Mouse (Mus musculus) liver, embryonic 15.5 days (tissue): ENCODE data around the gene Rbl2. TPM values are rescaled to one million over a fixed set of nuclear protein-coding genes. Genes with fewer than 3 reads are reported as not detected.

Experiments
- ATAC-seq: fragments of 200-750 bp; cut with Nextera tagmentation; 2 replicates; pipeline ENCODE4 v1.8.0; 2017; ENCODE audit warnings: moderate number of reproducible peaks, mild to moderate bottlenecking, moderate library complexity; ENCODE audit not compliant: insufficient read depth
- H3K27ac ChIP-seq: fragments of 300-500 bp; sonication (generic); replicated peaks from 2 replicates; pipeline ENCODE4 v1.5.1; 2015; ENCODE audit warnings: mild to moderate bottlenecking, inconsistent platforms
- H3K27me3 ChIP-seq: fragments of 300-500 bp; sonication (generic); 2 replicates; pipeline ENCODE4 v1.6.1; 2015; ENCODE audit warnings: mild to moderate bottlenecking, inconsistent platforms
- H3K36me3 ChIP-seq: fragments of 300-500 bp; sonication (generic); replicated peaks from 2 replicates; pipeline ENCODE4 v1.6.1; 2015; ENCODE audit warnings: moderate library complexity, mild to moderate bottlenecking, inconsistent platforms
- H3K4me1 ChIP-seq: fragments of 300-500 bp; sonication (generic); replicated peaks from 2 replicates; pipeline ENCODE4 v1.6.1; 2015; ENCODE audit warnings: inconsistent platforms
- H3K4me2 ChIP-seq: fragments of 300-500 bp; sonication (generic); 2 replicates; pipeline ENCODE4 v1.6.1; 2015; ENCODE audit warnings: moderate library complexity, mild to moderate bottlenecking, inconsistent platforms
- H3K4me3 ChIP-seq: fragments of 300-500 bp; sonication (generic); replicated peaks from 2 replicates; pipeline ENCODE4 v1.5.1; 2015; ENCODE audit warnings: mild to moderate bottlenecking, inconsistent platforms
- H3K9ac ChIP-seq: fragments of 300-500 bp; sonication (generic); 2 replicates; pipeline ENCODE4 v1.6.1; 2015; ENCODE audit warnings: moderate library complexity, mild to moderate bottlenecking, inconsistent platforms
- H3K9me3 ChIP-seq: fragments of 300-500 bp; sonication (generic); replicated peaks from 2 replicates; pipeline ENCODE4 v1.6.1; 2016; ENCODE audit warnings: inconsistent platforms
- WGBS: fragments of 180-500 bp; shearing (Covaris S2); methylation state at CpG from one replicate; pipeline ENCODE4 v1.1.7; 2015; ENCODE audit warnings: mixed read lengths; ENCODE audit not compliant: insufficient replicate concordance; 5-methylcytosine and 5-hydroxymethylcytosine counted together
- polyA plus RNA-seq: library from polyadenylated mRNA; unstranded; fragments of >200 nt; fragmentation: Nextera tagmentation; extraction: Ambion mirVana; gene quantifications from 2 replicates; pipeline ENCODE4 v1.2.1, GENCODE M21; 2015

The Rbl2 gene
- polyA plus RNA-seq, 1 experiment from 2014 or later, result 5.4 TPM

GRCm38 (mm10) chr8:91065179-91065578, 4.7 kb upstream of the Rbl2 start:
- no peak overlapping the region for H3K4me2 ChIP-seq
- 18% methylated on average over 4 of the region's 4 CpGs for WGBS

GRCm38 (mm10) chr8:91069407-91069806, 450 bp upstream of the Rbl2 start:
- peak; percentile 40 for ATAC-seq
- peak overlapping the region; percentile 85 for H3K4me2 ChIP-seq
- H3K27ac ChIP-seq, result peak overlapping the region; percentile 92

More at GRCm38 (mm10) chr8:91065179-91065578, 4.7 kb upstream of the Rbl2 start:
- Histone ChIP-seq H3K4me1 (peaks cover 15% of the 10 kb centered on the region), H3K27me3 (no peaks in the 10 kb centered on the region), H3K27ac (no peak overlapping the region), H3K36me3 (no peaks in the 10 kb centered on the region), H3K9ac (no peak overlapping the region), H3K9me3 (no peaks in the 10 kb centered on the region), H3K4me3 (no peak overlapping the region)
- ATAC-seq, result no peak

GRCm38 (mm10) chr8:91070275-91070859, 510 bp downstream of the Rbl2 start:
- H3K4me1 ChIP-seq, result peaks cover 27% of the 10 kb centered on the region
- H3K4me3 ChIP-seq, result peak overlapping the region; percentile 91
- H3K4me2 ChIP-seq, result peak overlapping the region; percentile 85
- H3K27ac ChIP-seq, result peak overlapping the region; percentile 92
- WGBS, result under 1% methylated on average over 34 of the region's 34 CpGs
- ATAC-seq, result peak; percentile 77
- no peaks in the 10 kb centered on the region for H3K9me3 ChIP-seq
- peak overlapping the region; percentile 84 for H3K9ac ChIP-seq
- peaks cover 2% of the 10 kb centered on the region; the same call in 1 of the 2 replicates for H3K36me3 ChIP-seq
- no peaks in the 10 kb centered on the region for H3K27me3 ChIP-seq

More at GRCm38 (mm10) chr8:91069407-91069806, 450 bp upstream of the Rbl2 start:
- no peaks in the 10 kb centered on the region for H3K9me3 ChIP-seq
- peaks cover 27% of the 10 kb centered on the region for H3K4me1 ChIP-seq
- H3K9ac ChIP-seq, result peak overlapping the region; percentile 84
- 4% methylated on average over 10 of the region's 10 CpGs for WGBS
- no peaks in the 10 kb centered on the region for H3K27me3 ChIP-seq
- no peaks in the 10 kb centered on the region for H3K36me3 ChIP-seq
- peak overlapping the region; percentile 91 for H3K4me3 ChIP-seq

- Histone ChIP-seq H3K9ac (no peak overlapping the region), H3K4me2 (no peak overlapping the region), H3K4me1 (peaks cover 8% of the 10 kb centered on the region; the same call in 1 of the 2 replicates), H3K36me3 (peaks cover 30% of the 10 kb centered on the region), H3K27ac (no peak overlapping the region), H3K27me3 (no peaks in the 10 kb centered on the region), H3K9me3 (no peaks in the 10 kb centered on the region), H3K4me3 (no peak overlapping the region)
- ATAC-seq, result 0 out of 2 replicates have a peak, but pooled peaks have one; percentile 24
- WGBS, result 50% methylated on average over 12 of the region's 12 CpGs
These were observed 7.4 kb downstream of the Rbl2 start for GRCm38 (mm10) chr8:91077077-91077867.

GRCm38 (mm10) chr8:91079678-91080077, 9.8 kb downstream of the Rbl2 start:
- no peak overlapping the region for H3K9ac ChIP-seq
- no peak overlapping the region for H3K27ac ChIP-seq
- H3K4me2 ChIP-seq, result no peak overlapping the region
- H3K36me3 ChIP-seq, result peaks cover 41% of the 10 kb centered on the region
- peaks cover 8% of the 10 kb centered on the region; the same call in 1 of the 2 replicates for H3K4me1 ChIP-seq
- 85% methylated on average over 2 of the region's 2 CpGs for WGBS
- no peaks in the 10 kb centered on the region for H3K9me3 ChIP-seq
- no peaks in the 10 kb centered on the region for H3K27me3 ChIP-seq
- no peak overlapping the region for H3K4me3 ChIP-seq
- ATAC-seq, result no peak

- Histone ChIP-seq H3K9ac (no peak overlapping the region), H3K27ac (no peak overlapping the region), H3K9me3 (no peaks in the 10 kb centered on the region), H3K4me1 (peaks cover 7% of the 10 kb centered on the region; the same call in 1 of the 2 replicates), H3K36me3 (peaks cover 43% of the 10 kb centered on the region), H3K4me3 (no peak overlapping the region), H3K27me3 (no peaks in the 10 kb centered on the region), H3K4me2 (no peak overlapping the region)
- WGBS, result 24% methylated on average over 7 of the region's 7 CpGs
- ATAC-seq, result peak; percentile 44; the same call in 1 of the 2 replicates
These were observed 12.1 kb downstream of the Rbl2 start for GRCm38 (mm10) chr8:91081911-91082310.

- Histone ChIP-seq H3K27me3 (no peaks in the 10 kb centered on the region), H3K36me3 (peaks cover 44% of the 10 kb centered on the region), H3K4me2 (no peak overlapping the region), H3K9me3 (no peaks in the 10 kb centered on the region), H3K4me1 (peaks cover 2% of the 10 kb centered on the region; the same call in 1 of the 2 replicates), H3K27ac (no peak overlapping the region), H3K4me3 (no peak overlapping the region), H3K9ac (no peak overlapping the region)
- WGBS, result 53% methylated on average over 12 of the region's 12 CpGs
- ATAC-seq, result no peak
These were observed 12.6 kb downstream of the Rbl2 start for GRCm38 (mm10) chr8:91082428-91082827.

- H3K9me3 ChIP-seq, result no peaks in the 10 kb centered on the region
- no peak overlapping the region for H3K4me3 ChIP-seq
- H3K4me1 ChIP-seq, result no peaks in the 10 kb centered on the region
- no peaks in the 10 kb centered on the region for H3K27me3 ChIP-seq
- H3K4me2 ChIP-seq, result no peak overlapping the region
- ATAC-seq, result no peak
- no peak overlapping the region for H3K27ac ChIP-seq
- peaks cover 54% of the 10 kb centered on the region for H3K36me3 ChIP-seq
- H3K9ac ChIP-seq, result no peak overlapping the region
- 85% methylated on average over 7 of the region's 7 CpGs for WGBS
These were observed 18.6 kb downstream of the Rbl2 start for GRCm38 (mm10) chr8:91088452-91088851.

- Histone ChIP-seq H3K4me1 (no peaks in the 10 kb centered on the region), H3K4me2 (no peak overlapping the region), H3K27me3 (no peaks in the 10 kb centered on the region), H3K36me3 (peaks cover 48% of the 10 kb centered on the region), H3K4me3 (no peak overlapping the region), H3K27ac (no peak overlapping the region), H3K9ac (no peak overlapping the region), H3K9me3 (no peaks in the 10 kb centered on the region)
- no peak for ATAC-seq
- 75% methylated on average over 2 of the region's 2 CpGs for WGBS
These were observed 19.7 kb downstream of the Rbl2 start for GRCm38 (mm10) chr8:91089601-91090000.

GRCm38 (mm10) chr8:91094135-91094534, 24.3 kb downstream of the Rbl2 start:
- no peak for ATAC-seq
- 67% methylated on average over 5 of the region's 5 CpGs for WGBS
- Histone ChIP-seq H3K9me3 (no peaks in the 10 kb centered on the region), H3K27me3 (no peaks in the 10 kb centered on the region), H3K27ac (no peak overlapping the region), H3K4me3 (no peak overlapping the region), H3K9ac (no peak overlapping the region), H3K4me2 (no peak overlapping the region), H3K4me1 (no peaks in the 10 kb centered on the region), H3K36me3 (peaks cover 45% of the 10 kb centered on the region)

GRCm38 (mm10) chr8:91098106-91098505, 28.2 kb downstream of the Rbl2 start:
- H3K36me3 ChIP-seq, result peaks cover 34% of the 10 kb centered on the region
- H3K4me2 ChIP-seq, result no peak overlapping the region
- no peak for ATAC-seq
- H3K9me3 ChIP-seq, result no peaks in the 10 kb centered on the region
- 82% methylated on average over 6 of the region's 6 CpGs for WGBS
- no peak overlapping the region for H3K4me3 ChIP-seq
- H3K9ac ChIP-seq, result no peak overlapping the region
- H3K27ac ChIP-seq, result no peak overlapping the region
- no peaks in the 10 kb centered on the region for H3K4me1 ChIP-seq
- no peaks in the 10 kb centered on the region for H3K27me3 ChIP-seq
